Mouse (Mus musculus): ENCODE data around the gene Clca4b.

GRCm38 (mm10) chr3:144950829-144951228, 18.5 kb upstream of the Clca4b start:
- TF ChIP-seq CTCF (IDR thresholded peaks at IDR 0.05; ENCODE audit: control insufficient read depth, insufficient read depth, insufficient read length) (no peak), MYOD1 (IDR thresholded peaks at IDR 0.05; ENCODE audit: control insufficient read depth, insufficient read length, low read depth) (no peak)

Data from C2C12 (cell line).